Mouse (Mus musculus) liver, embryonic 13.5 days (tissue): ENCODE measurements around the gene Gm9. TPM values are rescaled to one million over a fixed set of nuclear protein-coding genes. Genes with fewer than 3 reads are reported as not detected.
"Not testable (repeated sequence)": the region's sequence is repeated elsewhere in the genome, so short reads cannot be mapped to it uniquely, and the experiment has no call there.

ENCODE experiments used
- ATAC-seq: fragments of 200-750 bp; cut with Nextera tagmentation; 2 replicates; pipeline ENCODE4 v1.8.0; 2017; ENCODE audit warnings: low read depth, mild to moderate bottlenecking, moderate number of reproducible peaks, moderate library complexity
- DNase-seq: peaks from one replicate; pipeline ENCODE4 v3.0.0; 2022
- H3K27ac ChIP-seq: fragments of 300-500 bp; sonication (generic); 2 replicates; pipeline ENCODE4 v1.5.1; 2015; ENCODE audit warnings: moderate library complexity, mild to moderate bottlenecking, inconsistent platforms
- H3K27me3 ChIP-seq: fragments of 300-500 bp; sonication (generic); 2 replicates; pipeline ENCODE4 v1.6.1; 2015; ENCODE audit warnings: mild to moderate bottlenecking, inconsistent platforms
- H3K36me3 ChIP-seq: fragments of 300-500 bp; sonication (generic); 2 replicates; pipeline ENCODE4 v1.6.1; 2015; ENCODE audit warnings: mild to moderate bottlenecking, inconsistent platforms
- H3K4me1 ChIP-seq: fragments of 300-500 bp; sonication (generic); replicated peaks from 2 replicates; pipeline ENCODE4 v1.6.1; 2015; ENCODE audit warnings: inconsistent platforms
- H3K4me2 ChIP-seq: fragments of 300-500 bp; sonication (generic); 2 replicates; pipeline ENCODE4 v1.6.1; 2015; ENCODE audit warnings: inconsistent platforms, mild to moderate bottlenecking, moderate library complexity
- H3K4me3 ChIP-seq: fragments of 300-500 bp; sonication (generic); replicated peaks from 2 replicates; pipeline ENCODE4 v1.5.1; 2015; ENCODE audit warnings: mild to moderate bottlenecking, inconsistent platforms
- H3K9ac ChIP-seq: fragments of 300-500 bp; sonication (generic); 2 replicates; pipeline ENCODE4 v1.6.1; 2015; ENCODE audit warnings: mild to moderate bottlenecking, inconsistent platforms
- H3K9me3 ChIP-seq: fragments of 300-500 bp; sonication (generic); replicated peaks from 2 replicates; pipeline ENCODE4 v1.6.1; 2016; ENCODE audit warnings: inconsistent platforms
- WGBS: fragments of 180-500 bp; shearing (Covaris S2); methylation state at CpG from one replicate; pipeline ENCODE4 v1.1.7; 2015; ENCODE audit not compliant: insufficient replicate concordance; 5-methylcytosine and 5-hydroxymethylcytosine counted together
- polyA plus RNA-seq: library from polyadenylated mRNA; unstranded; fragments of >200 nt; fragmentation: Nextera tagmentation; extraction: Ambion mirVana; gene quantifications from 2 replicates; pipeline ENCODE4 v1.2.1, GENCODE M21; 2015

The Gm9 gene
- not detected in 2 replicates for polyA plus RNA-seq

DNA sequence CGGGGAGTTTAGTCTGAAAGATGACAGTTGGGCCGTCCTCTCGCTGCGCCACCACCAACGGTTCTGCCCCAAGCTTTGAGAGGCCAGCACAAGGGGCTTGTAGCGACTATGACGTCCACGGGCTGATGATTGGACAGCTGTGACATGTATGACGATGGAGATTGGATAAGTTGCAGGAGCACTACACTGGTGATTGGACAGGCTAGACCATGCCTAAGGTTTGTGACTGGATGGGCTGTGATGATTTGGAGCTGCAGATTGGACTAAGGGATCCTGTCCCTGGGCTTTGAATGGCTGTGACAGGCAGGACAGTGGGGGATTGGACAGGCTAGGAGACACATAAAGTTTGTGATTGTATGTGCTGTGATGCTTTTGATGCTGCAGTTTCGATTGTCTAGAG, at the start of gene Gm9:
Gene Gm9, minus strand, starts transcription at position 101 of the 400 bp plus-strand sequence.
- no peak within 1 kb of the TSS for H3K4me2 ChIP-seq
- 73% methylated on average over 10 of the region's 10 CpGs for WGBS
- no peaks in the 10 kb centered on the region for H3K36me3 ChIP-seq
- no peaks in the 10 kb centered on the region for H3K27me3 ChIP-seq
- H3K4me3 ChIP-seq: no peak within 1 kb of the TSS
- DNase-seq (no peak), ATAC-seq (no peak)
- no peaks in the 10 kb centered on the region for H3K4me1 ChIP-seq
- no peak within 1 kb of the TSS for H3K9ac ChIP-seq
- no peak within 1 kb of the TSS for H3K27ac ChIP-seq
- H3K9me3 ChIP-seq: no peaks in the 10 kb centered on the region

DNA sequence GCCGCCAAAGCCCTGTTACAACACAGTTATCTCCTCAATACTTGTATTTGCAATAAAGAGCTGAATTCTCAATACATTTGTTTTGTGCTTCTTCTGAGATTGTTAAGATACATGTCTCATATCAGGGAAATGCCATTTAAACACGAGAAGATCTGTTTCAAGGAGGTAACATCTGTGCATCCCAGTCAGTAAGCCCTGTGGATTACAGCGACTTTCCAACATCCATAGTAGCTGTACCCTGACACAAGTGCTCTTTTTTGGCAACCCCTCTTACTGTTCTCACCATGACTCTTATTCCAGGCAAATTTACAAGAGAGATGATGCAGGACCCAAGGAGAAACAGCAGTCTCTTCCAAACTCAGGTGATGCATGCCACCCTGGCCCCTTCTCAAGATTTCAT, 38.8 kb upstream of the Gm9 start, which contains the start of gene Rhox3a:
Gene Rhox3a, plus strand, starts transcription at position 301 of the 400 bp plus-strand sequence.
- H3K9ac ChIP-seq, DNase-seq, H3K27ac ChIP-seq, H3K4me2 ChIP-seq, ATAC-seq, H3K27me3 ChIP-seq, H3K4me1 ChIP-seq, H3K4me3 ChIP-seq, H3K9me3 ChIP-seq, H3K36me3 ChIP-seq: not testable (repeated sequence)
- 75% methylated on average over 1 of the region's 3 CpGs for WGBS

DNA sequence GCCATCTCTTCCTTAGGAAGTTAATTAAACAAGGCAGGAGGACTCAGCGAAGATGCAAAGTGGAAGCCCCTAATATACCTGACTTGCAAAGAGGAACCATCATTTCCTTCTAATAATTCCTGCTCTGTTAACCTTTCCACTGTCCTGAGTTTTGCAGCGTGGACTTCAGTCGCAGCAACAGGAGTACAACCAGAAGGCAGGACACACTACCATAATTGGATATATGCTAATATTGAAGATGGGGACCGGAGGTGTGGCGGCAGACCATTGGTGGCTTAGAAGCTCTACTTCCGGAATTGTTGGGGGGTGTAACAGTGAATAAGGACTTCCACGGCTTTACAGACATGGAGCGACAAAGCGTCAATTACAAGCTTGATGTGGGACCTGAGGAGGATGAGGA, 33.8 kb upstream of the Gm9 start, which contains the start of gene Rhox2a:
Gene Rhox2a, plus strand, starts transcription at position 301 of the 400 bp plus-strand sequence.
- H3K9me3 ChIP-seq, H3K27ac ChIP-seq, H3K4me3 ChIP-seq, H3K4me2 ChIP-seq, DNase-seq, H3K9ac ChIP-seq, H3K36me3 ChIP-seq, H3K27me3 ChIP-seq, ATAC-seq, H3K4me1 ChIP-seq: not testable (repeated sequence)
- 89% methylated on average over 3 of the region's 9 CpGs for WGBS

DNA sequence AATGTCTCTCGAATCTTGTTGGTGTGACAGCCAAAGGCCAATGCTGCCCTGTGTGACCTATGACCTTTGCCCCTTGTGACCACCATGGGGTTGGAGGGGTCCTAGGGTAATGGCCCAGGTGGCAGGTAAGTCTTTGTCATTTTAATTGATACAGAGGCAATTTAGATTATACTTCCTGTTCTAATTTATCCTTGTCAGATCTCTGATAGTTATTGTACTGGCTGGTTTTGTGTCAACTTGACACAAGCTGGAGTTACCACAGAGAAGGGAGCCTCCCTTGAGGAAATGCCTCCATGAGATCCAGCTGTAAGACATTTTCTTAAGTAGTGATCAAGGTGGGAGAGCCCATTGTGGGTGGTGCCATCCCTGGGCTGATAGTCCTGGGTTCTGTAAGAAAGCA, 11.3 kb upstream of the Gm9 start, which contains the start of gene Rhox1:
Gene Rhox1, minus strand, starts transcription at position 101 of the 400 bp plus-strand sequence.
- H3K27me3 ChIP-seq, H3K9me3 ChIP-seq, H3K4me2 ChIP-seq, DNase-seq, H3K4me3 ChIP-seq, H3K27ac ChIP-seq, ATAC-seq, H3K4me1 ChIP-seq, H3K9ac ChIP-seq, H3K36me3 ChIP-seq: not testable (repeated sequence)
- WGBS: 40% methylated on average over 1 of the region's 1 CpGs

DNA sequence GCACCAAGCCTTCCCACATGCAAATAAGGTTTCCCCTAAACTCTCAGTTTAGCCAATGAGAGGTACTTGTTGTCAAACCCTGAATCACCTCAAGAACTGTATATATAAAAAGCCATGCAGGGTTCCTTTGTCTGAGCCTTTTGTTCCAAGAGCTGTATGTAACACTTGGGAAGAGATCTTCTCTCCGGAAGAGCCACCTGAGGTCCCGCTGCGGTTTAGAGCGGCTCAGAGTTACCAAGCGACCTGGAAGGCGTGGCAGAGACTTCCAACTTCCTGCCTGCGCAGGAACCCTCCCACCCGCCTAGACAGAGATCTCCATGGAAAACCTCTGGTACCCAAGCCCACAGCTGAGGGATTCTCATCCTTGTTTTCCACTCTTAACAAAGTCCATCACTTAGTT, 12.2 kb downstream of the Gm9 start:
- 49% methylated on average over 8 of the region's 8 CpGs for WGBS

DNA sequence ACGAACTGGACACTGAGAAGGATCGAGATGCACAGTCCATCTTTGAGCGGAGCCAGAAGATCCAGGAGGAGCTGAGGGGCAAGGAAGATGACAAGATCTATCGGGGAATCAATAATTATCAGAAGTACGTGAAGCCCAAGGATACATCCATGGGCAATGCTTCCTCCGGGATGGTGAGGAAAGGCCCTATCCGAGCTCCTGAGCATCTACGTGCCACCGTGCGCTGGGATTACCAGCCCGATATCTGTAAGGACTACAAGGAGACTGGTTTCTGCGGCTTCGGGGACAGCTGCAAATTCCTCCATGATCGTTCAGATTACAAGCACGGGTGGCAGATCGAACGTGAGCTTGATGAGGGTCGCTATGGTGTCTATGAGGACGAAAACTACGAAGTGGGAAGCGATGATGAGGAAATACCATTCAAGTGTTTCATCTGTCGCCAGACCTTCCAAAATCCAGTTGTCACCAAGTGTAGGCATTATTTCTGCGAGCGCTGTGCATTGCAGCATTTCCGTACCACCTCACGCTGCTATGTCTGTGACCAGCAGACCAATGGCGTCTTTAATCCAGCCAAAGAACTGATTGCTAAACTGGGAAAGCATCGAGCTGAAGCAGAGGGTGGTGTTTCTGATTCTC, 19.0 kb downstream of the Gm9 start:
- no peaks in the 10 kb centered on the region for H3K27me3 ChIP-seq
- H3K4me1 ChIP-seq: peaks cover 8% of the 10 kb centered on the region
- H3K27ac ChIP-seq: no peak overlapping the region
- peak overlapping the region; percentile 70 for H3K4me3 ChIP-seq
- peaks cover 2% of the 10 kb centered on the region; the same call in 1 of the 2 replicates for H3K36me3 ChIP-seq
- H3K9ac ChIP-seq: peak overlapping the region; percentile 75
- H3K4me2 ChIP-seq: peak overlapping the region; percentile 75
- no peaks in the 10 kb centered on the region for H3K9me3 ChIP-seq
- DNase-seq (peak; percentile 3), ATAC-seq (0 out of 2 replicates have a peak, but pooled peaks have one; percentile 17)
- WGBS: 20% methylated on average over 28 of the region's 28 CpGs

More for the DNA sequence above, 12.2 kb downstream of the Gm9 start:
- no peak overlapping the region for H3K4me3 ChIP-seq
- H3K9ac ChIP-seq: no peak overlapping the region
- H3K4me2 ChIP-seq: no peak overlapping the region
- no peaks in the 10 kb centered on the region for H3K9me3 ChIP-seq
- no peak overlapping the region for H3K27ac ChIP-seq
- ATAC-seq (no peak), DNase-seq (no peak)
- H3K4me1 ChIP-seq: no peaks in the 10 kb centered on the region
- H3K36me3 ChIP-seq: no peaks in the 10 kb centered on the region
- H3K27me3 ChIP-seq: no peaks in the 10 kb centered on the region

DNA sequence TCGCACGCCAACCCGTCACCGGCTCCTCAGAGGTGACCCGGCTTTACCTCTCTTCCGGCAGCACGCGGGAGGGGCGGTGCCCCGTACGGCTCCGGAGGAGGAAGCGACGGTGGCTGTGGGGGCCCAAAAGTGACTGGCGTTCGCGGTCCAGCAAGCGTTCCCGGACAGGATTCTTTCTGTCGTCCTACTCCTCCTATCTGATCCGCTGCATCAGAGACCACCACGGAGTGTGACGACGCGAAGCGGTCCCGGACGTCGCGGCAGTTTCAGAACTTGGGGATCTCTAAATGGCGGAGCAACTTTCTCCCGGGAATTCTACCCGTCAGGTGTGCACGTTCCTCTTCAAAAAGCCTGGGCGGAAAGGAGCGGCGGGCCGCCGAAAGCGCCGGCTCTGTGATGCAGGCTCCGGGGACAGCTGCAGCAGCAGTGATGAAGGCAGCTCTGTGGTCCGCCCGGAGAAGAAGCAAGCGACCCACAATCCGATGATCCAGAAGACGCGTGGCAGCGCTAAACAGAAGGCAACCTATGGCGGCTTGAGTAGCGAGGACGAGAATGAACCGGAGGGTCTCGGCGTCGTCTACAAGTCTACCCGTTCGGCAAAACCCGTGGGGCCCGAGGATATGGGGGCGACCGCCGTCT, 19.6 kb downstream of the Gm9 start, which contains the start of the genes Ndufa1 and Rnf113a1:
Gene Ndufa1, minus strand, starts transcription at position 59 of the 639 bp plus-strand sequence.
Gene Rnf113a1, plus strand, starts transcription at position 141 of the 639 bp plus-strand sequence.
- no peaks in the 10 kb centered on the region for H3K9me3 ChIP-seq
- ATAC-seq (peak; percentile 91), DNase-seq (peak; percentile 72)
- 12% methylated on average over 63 of the region's 63 CpGs for WGBS
- H3K27ac ChIP-seq: no peak within 1 kb of the TSS
- peak within 1 kb of the TSS; percentile 70 for H3K4me3 ChIP-seq
- peak within 1 kb of the TSS; percentile 75 for H3K4me2 ChIP-seq
- no peaks in the 10 kb centered on the region for H3K27me3 ChIP-seq
- peak within 1 kb of the TSS; percentile 75 for H3K9ac ChIP-seq
- H3K36me3 ChIP-seq: peaks cover 2% of the 10 kb centered on the region; the same call in 1 of the 2 replicates
- H3K4me1 ChIP-seq: peaks cover 8% of the 10 kb centered on the region

DNA sequence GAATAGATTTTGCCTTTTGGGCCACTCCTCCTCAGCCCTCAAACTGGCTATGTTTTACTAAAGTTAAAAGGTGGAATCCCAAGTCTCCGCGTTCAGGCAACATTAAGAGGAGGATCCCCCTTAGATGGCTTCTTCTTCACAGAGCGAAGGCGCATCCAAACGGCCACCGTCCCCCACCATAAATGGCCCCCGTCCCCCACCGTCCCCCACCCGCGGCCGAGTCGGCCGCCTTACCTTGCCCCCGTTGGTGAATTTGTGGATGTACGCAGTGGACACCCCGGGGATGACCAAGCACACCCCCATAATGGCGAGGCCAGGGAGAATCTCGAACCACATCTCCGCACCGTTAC, 20.1 kb downstream of the Gm9 start:
- ATAC-seq: peak; percentile 41
- H3K27me3 ChIP-seq: no peaks in the 10 kb centered on the region
- H3K9me3 ChIP-seq: no peaks in the 10 kb centered on the region
- H3K27ac ChIP-seq: no peak overlapping the region
- peaks cover 2% of the 10 kb centered on the region; the same call in 1 of the 2 replicates for H3K36me3 ChIP-seq
- H3K4me2 ChIP-seq: peak overlapping the region; percentile 75
- peak overlapping the region; percentile 70 for H3K4me3 ChIP-seq
- DNase-seq: no peak
- peaks cover 8% of the 10 kb centered on the region for H3K4me1 ChIP-seq
- H3K9ac ChIP-seq: peak overlapping the region; percentile 71
- WGBS: 8% methylated on average over 20 of the region's 20 CpGs

DNA sequence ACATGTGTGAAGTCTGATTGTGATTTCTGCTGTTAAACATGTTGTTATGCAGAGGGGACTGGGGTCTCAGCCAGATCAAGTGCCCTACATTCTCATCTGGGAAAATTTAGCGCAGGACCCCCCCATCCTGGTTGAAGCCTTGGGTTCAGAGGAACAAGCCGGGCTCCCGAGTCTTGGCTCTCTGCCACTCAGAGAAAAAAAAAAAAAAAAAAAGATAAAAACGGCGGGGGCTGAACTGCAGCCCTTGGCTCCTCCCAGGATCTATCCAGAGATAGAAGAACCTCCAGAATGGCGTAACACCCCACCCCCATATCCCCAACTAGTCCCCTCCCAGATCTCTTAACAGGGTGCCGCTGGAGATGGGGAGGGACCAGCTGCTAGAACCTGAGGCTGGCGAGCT, 26.4 kb downstream of the Gm9 start:
- not testable (repeated sequence) for H3K9ac ChIP-seq

DNA sequence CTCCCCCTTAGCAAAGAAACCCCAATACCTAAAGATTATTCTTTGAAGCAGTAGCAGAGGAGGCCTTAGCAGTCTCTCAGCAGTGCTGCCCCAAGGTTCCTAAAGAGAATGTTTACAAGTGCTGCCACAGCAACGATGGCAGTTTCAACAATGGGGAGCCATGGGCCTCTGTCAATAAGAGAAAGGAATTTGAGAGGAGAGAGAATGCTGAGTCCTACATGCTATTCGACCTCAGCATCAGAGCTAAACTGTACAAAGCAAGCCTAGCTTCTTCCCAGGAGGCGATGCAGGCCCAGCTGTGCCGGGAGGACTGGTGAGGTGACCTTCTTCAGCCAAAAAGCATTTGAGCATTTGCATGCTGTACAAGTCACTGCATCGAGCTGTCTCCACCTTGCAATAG, 42.1 kb downstream of the Gm9 start, which contains the start of gene Akap14:
Gene Akap14, minus strand, starts transcription at position 101 of the 400 bp plus-strand sequence.
- ATAC-seq (no peak), DNase-seq (no peak)
- Histone ChIP-seq H3K9me3 (no peaks in the 10 kb centered on the region), H3K27ac (no peak within 1 kb of the TSS), H3K9ac (no peak within 1 kb of the TSS), H3K27me3 (no peaks in the 10 kb centered on the region), H3K4me1 (no peaks in the 10 kb centered on the region), H3K4me2 (no peak within 1 kb of the TSS), H3K36me3 (no peaks in the 10 kb centered on the region), H3K4me3 (no peak within 1 kb of the TSS)
- WGBS: 47% methylated on average over 5 of the region's 5 CpGs

More for the DNA sequence above, 26.4 kb downstream of the Gm9 start:
- not testable (repeated sequence) for H3K9me3 ChIP-seq, H3K4me3 ChIP-seq, H3K27me3 ChIP-seq, H3K4me1 ChIP-seq, DNase-seq, H3K27ac ChIP-seq, H3K36me3 ChIP-seq, ATAC-seq, H3K4me2 ChIP-seq
- 37% methylated on average over 8 of the region's 8 CpGs for WGBS

DNA sequence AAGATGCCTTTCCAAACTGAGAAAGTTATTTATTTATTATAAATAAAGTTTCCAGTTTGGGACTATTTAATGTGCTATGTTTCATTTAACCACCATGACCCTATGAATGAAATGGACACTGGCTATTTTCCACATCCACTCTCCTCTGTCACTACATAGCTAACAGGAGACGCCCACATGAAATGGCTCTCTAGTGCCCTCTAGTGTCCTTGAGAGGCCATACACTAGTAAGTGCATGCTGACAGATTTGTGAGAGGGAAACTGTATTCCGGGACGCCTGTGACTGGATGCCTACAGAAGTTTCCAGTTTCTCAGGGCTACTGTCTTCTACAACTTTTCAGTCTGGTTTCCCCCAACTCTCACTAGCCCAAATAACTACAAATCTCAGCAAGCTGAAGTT, 43.8 kb downstream of the Gm9 start:
- H3K27me3 ChIP-seq: no peaks in the 10 kb centered on the region
- ATAC-seq: no peak
- H3K4me2 ChIP-seq: no peak overlapping the region
- no peaks in the 10 kb centered on the region for H3K9me3 ChIP-seq
- no peak overlapping the region for H3K9ac ChIP-seq
- 35% methylated on average over 3 of the region's 3 CpGs for WGBS
- H3K27ac ChIP-seq: no peak overlapping the region
- DNase-seq: peak; percentile 15
- H3K4me3 ChIP-seq: no peak overlapping the region
- H3K4me1 ChIP-seq: no peaks in the 10 kb centered on the region
- no peaks in the 10 kb centered on the region for H3K36me3 ChIP-seq
